Mouse (Mus musculus) myocyte (in vitro differentiated cells): ENCODE measurements around the gene Lif.

Source experiments
- MAX ChIP-seq: IDR thresholded peaks from one replicate; pipeline ENCODE4 v1.6.1; 2011; ENCODE audit warnings: low read depth, mild to moderate bottlenecking, control low read depth
- POLR2A ChIP-seq: IDR thresholded peaks from one replicate; pipeline ENCODE4 v1.6.1; 2011; ENCODE audit warnings: low read depth, mild to moderate bottlenecking, control low read depth, moderate library complexity; ENCODE audit not compliant: insufficient read length
- REST ChIP-seq: IDR thresholded peaks from one replicate; pipeline ENCODE4 v1.6.1; 2011; ENCODE audit warnings: mild to moderate bottlenecking, control low read depth, moderate library complexity; ENCODE audit not compliant: insufficient read depth, insufficient read length
- TCF12 ChIP-seq: IDR thresholded peaks from one replicate; pipeline ENCODE4 v1.6.1; 2011; ENCODE audit warnings: mild to moderate bottlenecking, control low read depth; ENCODE audit not compliant: poor library complexity, insufficient read depth, severe bottlenecking
- TCF3 ChIP-seq: IDR thresholded peaks from one replicate; pipeline ENCODE4 v1.6.1; 2011; ENCODE audit warnings: low read depth, control low read depth; ENCODE audit not compliant: insufficient read length
- USF1 ChIP-seq: IDR thresholded peaks from one replicate; pipeline ENCODE4 v1.6.1; 2011; ENCODE audit warnings: low read depth, mild to moderate bottlenecking, control low read depth, moderate library complexity

- TF ChIP-seq POLR2A: no peak
- TF ChIP-seq TCF12: no peak
- TF ChIP-seq USF1: no peak
- TF ChIP-seq TCF3: no peak
- no peak for TF ChIP-seq REST
- no peak for TF ChIP-seq MAX
These were observed 34.3 kb downstream of the Lif start for GRCm38 (mm10) chr11:4291639-4292038.
